Mouse (Mus musculus): Measurements from ENCODE around the gene Hdac1.

Gene Hdac1

GRCm38 (mm10) chr4:129542592-129543141 lies at the start of gene Hdac1:
TSS of gene Hdac1 (minus strand) at chr4:129542713.
- DNase-seq: peak; percentile 98 to 99

GRCm38 (mm10) chr4:129588865-129589264 lies 46.4 kb upstream of the Hdac1 start:
- no peak for DNase-seq

- DNase-seq: no peak
Observed at GRCm38 (mm10) chr4:129586943-129587342, 44.4 kb upstream of the Hdac1 start.

- no peak for DNase-seq
Observed at GRCm38 (mm10) chr4:129585773-129586172, 43.3 kb upstream of the Hdac1 start.

GRCm38 (mm10) chr4:129584884-129585608 lies 42.5 kb upstream of the Hdac1 start:
- peak; percentile 81 to 83 for DNase-seq

- no peak for DNase-seq
Observed at GRCm38 (mm10) chr4:129584370-129584769, 41.9 kb upstream of the Hdac1 start.

GRCm38 (mm10) chr4:129582251-129582650 lies 39.7 kb upstream of the Hdac1 start:
- DNase-seq: no peak

GRCm38 (mm10) chr4:129580347-129580746 lies 37.8 kb upstream of the Hdac1 start:
- DNase-seq: peak; percentile 38 to 41

- DNase-seq: no peak
Observed at GRCm38 (mm10) chr4:129578466-129578865, 36.0 kb upstream of the Hdac1 start, which contains the start of gene Fam167b. TSS of gene Fam167b (minus strand) at chr4:129578549.

GRCm38 (mm10) chr4:129577688-129578087 lies 35.2 kb upstream of the Hdac1 start:
- no peak for DNase-seq

GRCm38 (mm10) chr4:129576863-129577491 lies 34.5 kb upstream of the Hdac1 start:
- DNase-seq: peak; percentile 41 to 47

- no peak for DNase-seq
Observed at GRCm38 (mm10) chr4:129575171-129575844, 32.8 kb upstream of the Hdac1 start.

- DNase-seq: no peak
Observed at GRCm38 (mm10) chr4:129573430-129573829, 30.9 kb upstream of the Hdac1 start, which contains the start of gene Lck. TSS of gene Lck (minus strand) at chr4:129573641.

- no peak for DNase-seq
Observed at GRCm38 (mm10) chr4:129573093-129573370, 30.5 kb upstream of the Hdac1 start.

GRCm38 (mm10) chr4:129572236-129573092 lies 30.0 kb upstream of the Hdac1 start:
- no peak for DNase-seq

- no peak for DNase-seq
Observed at GRCm38 (mm10) chr4:129571551-129572084, 29.1 kb upstream of the Hdac1 start.

- DNase-seq: no peak
Observed at GRCm38 (mm10) chr4:129570028-129570427, 27.5 kb upstream of the Hdac1 start.

GRCm38 (mm10) chr4:129568366-129568765 lies 25.9 kb upstream of the Hdac1 start:
- DNase-seq: no peak

- DNase-seq: no peak
Observed at GRCm38 (mm10) chr4:129565139-129565538, 22.6 kb upstream of the Hdac1 start.

- no peak for DNase-seq
Observed at GRCm38 (mm10) chr4:129563718-129564117, 21.2 kb upstream of the Hdac1 start.

GRCm38 (mm10) chr4:129561184-129561583 lies 18.7 kb upstream of the Hdac1 start:
- no peak for DNase-seq

GRCm38 (mm10) chr4:129558321-129558955 lies 15.9 kb upstream of the Hdac1 start:
- no peak for DNase-seq

Measured in cerebellum, postnatal 36 days (tissue).